Mouse (Mus musculus) adrenal gland, postnatal 14 days (tissue): ENCODE data around the gene Thop1. TPM values are rescaled to one million over a fixed set of nuclear protein-coding genes. Genes with fewer than 3 reads are reported as not detected.

Experiments
- DNase-seq: peaks from one replicate; pipeline ENCODE4 v3.0.0; 2021; ENCODE audit warnings: mixed read lengths
- microRNA-seq, 2 experiments: library from miRNA; unstranded; fragments of <30 nt; microRNA quantifications; one replicate each; pipeline ENCODE4 v1.2.0; 2021
- total RNA-seq: library from RNA; stranded (reverse); gene quantifications from 2 replicates; pipeline ENCODE4 v1.2.3, GENCODE M21; 2021

Thop1 gene
- total RNA-seq, 1 experiment from 2014 or later: 60.6 TPM

- no peak for DNase-seq
Observed at GRCm38 (mm10) chr10:81112946-81113345, 43.1 kb downstream of the Thop1 start.

DNA sequence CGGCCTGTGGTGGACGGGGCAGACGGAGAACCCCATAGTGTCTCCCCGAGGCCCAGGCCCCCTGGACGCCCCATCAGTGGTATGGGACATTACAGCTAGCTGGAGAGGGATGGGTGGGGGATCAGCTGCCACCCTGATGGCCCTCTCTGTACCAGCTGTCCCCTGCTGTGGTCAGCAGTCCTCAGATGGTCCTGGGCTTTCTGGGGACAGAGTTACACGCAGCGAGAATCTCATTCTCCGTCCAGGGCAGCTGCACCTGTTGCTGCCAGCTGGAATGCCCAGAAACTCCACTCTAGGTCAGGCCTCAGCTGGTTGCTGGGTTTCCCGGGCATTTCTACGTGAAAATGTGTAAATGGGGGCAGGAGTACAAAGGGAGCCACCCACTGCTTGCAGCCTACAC is 49.8 kb downstream of the Thop1 start:
- DNase-seq: no peak

DNA sequence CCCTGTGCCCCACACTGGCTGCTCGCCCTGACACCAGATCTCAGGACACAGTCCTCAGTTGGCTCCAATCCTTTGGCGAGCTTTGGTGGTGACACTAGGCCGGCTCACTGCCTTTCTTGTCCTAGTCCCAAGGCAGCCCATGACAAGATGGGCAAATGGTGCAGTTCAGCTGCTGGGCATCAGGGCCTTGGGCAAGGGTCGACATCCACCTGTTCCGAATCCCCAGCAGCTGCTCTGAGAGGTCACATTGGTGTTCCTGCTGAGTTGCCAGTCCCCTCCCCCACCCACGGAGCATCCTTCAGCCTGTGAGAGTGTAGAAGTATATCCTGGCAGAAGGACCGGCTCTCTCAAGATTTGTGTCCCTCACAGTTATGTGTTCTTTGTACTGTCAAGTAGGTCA is 50.8 kb downstream of the Thop1 start:
- no peak for DNase-seq

- DNase-seq: peak; percentile 23
Observed at GRCm38 (mm10) chr10:81122889-81123288, 53.1 kb downstream of the Thop1 start.

DNA sequence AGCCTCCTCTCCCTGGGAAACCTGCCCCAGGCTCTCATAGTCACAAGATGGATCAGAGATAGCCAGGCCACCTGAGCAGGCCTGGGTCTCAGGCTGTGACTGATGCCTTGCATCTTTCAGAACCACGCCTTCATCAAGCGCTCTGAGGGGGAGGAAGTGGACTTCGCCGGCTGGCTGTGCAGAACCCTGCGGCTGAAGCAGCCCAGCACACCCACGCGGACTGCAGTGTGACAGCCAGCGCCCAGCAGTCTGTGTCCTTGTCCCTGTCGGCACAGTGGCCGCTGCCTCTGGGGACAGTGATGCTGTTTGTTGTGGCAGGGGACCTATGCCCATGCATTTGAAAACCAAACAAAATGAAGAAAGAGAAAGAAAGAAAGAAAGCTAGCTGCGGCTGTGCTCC is 53.7 kb downstream of the Thop1 start:
- peak; percentile 62 for DNase-seq

Small RNA genes lying within 50 kb of the gene (microRNA-seq; reads per million reads assigned to microRNA genes)
- gene Mir5615-1: 0 reads per million in 2 experiments
- 0 reads per million in 2 experiments for gene Mir5615-2

Other genes starting within 250 kb of the Thop1 start
- 734 and 741 TPM in 2 replicates for gene Oaz1, start 243.4 kb upstream of the Thop1 start, total RNA-seq
- gene Lingo3, start 226.0 kb upstream of the Thop1 start, total RNA-seq: 1.0 and 1.2 TPM in 2 replicates
- gene Lsm7, start 214.8 kb upstream of the Thop1 start, total RNA-seq: 35.1 and 43.3 TPM in 2 replicates
- 30.5 and 33.0 TPM in 2 replicates for gene Sppl2b, start 214.8 kb upstream of the Thop1 start, total RNA-seq
- 0.11 TPM in 1 of 2 replicates, not detected in the other for gene Tmprss9, start 198.2 kb upstream of the Thop1 start, total RNA-seq
- 252 and 257 TPM in 2 replicates for gene Timm13, start 169.1 kb upstream of the Thop1 start, total RNA-seq
- 14.9 and 15.8 TPM in 2 replicates for gene Lmnb2, start 151.8 kb upstream of the Thop1 start, total RNA-seq
- 29.8 and 91.3 TPM in 2 replicates for gene Gadd45b, start 140.0 kb upstream of the Thop1 start, total RNA-seq
- gene Gng7, start 55.1 kb upstream of the Thop1 start, total RNA-seq: 5.9 and 6.2 TPM in 2 replicates
- gene Diras1, start 44.4 kb upstream of the Thop1 start, total RNA-seq: 2.1 and 2.3 TPM in 2 replicates
- gene Slc39a3, start 32.6 kb upstream of the Thop1 start, total RNA-seq: 30.3 and 30.5 TPM in 2 replicates
- gene Sgta, start 9.9 kb upstream of the Thop1 start, total RNA-seq: 212 and 215 TPM in 2 replicates
- 2.5 and 26.5 TPM in 2 replicates for gene Creb3l3, start 28.8 kb downstream of the Thop1 start, total RNA-seq
- 161 and 163 TPM in 2 replicates for gene Map2k2, start 35.9 kb downstream of the Thop1 start, total RNA-seq
- 66.9 and 73.8 TPM in 2 replicates for gene Zbtb7a, start 65.2 kb downstream of the Thop1 start, total RNA-seq
- 27.3 and 28.3 TPM in 2 replicates for gene Pias4, start 97.9 kb downstream of the Thop1 start, total RNA-seq
- 1,390 and 1,511 TPM in 2 replicates for gene Eef2, start 106.6 kb downstream of the Thop1 start, total RNA-seq
- gene Dapk3, start 113.0 kb downstream of the Thop1 start, total RNA-seq: 58.3 and 62.2 TPM in 2 replicates
- gene 4930442H23Rik, start 113.8 kb downstream of the Thop1 start, total RNA-seq: not detected in 2 replicates
- not detected in 2 replicates for gene Nmrk2, start 132.0 kb downstream of the Thop1 start, total RNA-seq
- 2.1 and 3.5 TPM in 2 replicates for gene Atcay, start 160.8 kb downstream of the Thop1 start, total RNA-seq
- gene Zfr2, start 163.1 kb downstream of the Thop1 start, total RNA-seq: 11.0 and 12.5 TPM in 2 replicates
- gene Matk, start 182.9 kb downstream of the Thop1 start, total RNA-seq: 2.1 and 2.9 TPM in 2 replicates
- 108 and 113 TPM in 2 replicates for gene Mrpl54, start 196.9 kb downstream of the Thop1 start, total RNA-seq
- 95.0 and 100 TPM in 2 replicates for gene Apba3, start 196.9 kb downstream of the Thop1 start, total RNA-seq
- gene Tjp3, start 221.5 kb downstream of the Thop1 start, total RNA-seq: 0.90 and 1.6 TPM in 2 replicates
- gene Pip5k1c, start 222.9 kb downstream of the Thop1 start, total RNA-seq: 38.7 and 46.9 TPM in 2 replicates